Mouse (Mus musculus): Measurements from ENCODE around the gene Sept9. TPM values are rescaled to one million over a fixed set of nuclear protein-coding genes. Genes with fewer than 3 reads are reported as not detected.

Sept9 gene
- total RNA-seq, 2 experiments from 2014 or later = 61.0 to 84.7 TPM

DNA sequence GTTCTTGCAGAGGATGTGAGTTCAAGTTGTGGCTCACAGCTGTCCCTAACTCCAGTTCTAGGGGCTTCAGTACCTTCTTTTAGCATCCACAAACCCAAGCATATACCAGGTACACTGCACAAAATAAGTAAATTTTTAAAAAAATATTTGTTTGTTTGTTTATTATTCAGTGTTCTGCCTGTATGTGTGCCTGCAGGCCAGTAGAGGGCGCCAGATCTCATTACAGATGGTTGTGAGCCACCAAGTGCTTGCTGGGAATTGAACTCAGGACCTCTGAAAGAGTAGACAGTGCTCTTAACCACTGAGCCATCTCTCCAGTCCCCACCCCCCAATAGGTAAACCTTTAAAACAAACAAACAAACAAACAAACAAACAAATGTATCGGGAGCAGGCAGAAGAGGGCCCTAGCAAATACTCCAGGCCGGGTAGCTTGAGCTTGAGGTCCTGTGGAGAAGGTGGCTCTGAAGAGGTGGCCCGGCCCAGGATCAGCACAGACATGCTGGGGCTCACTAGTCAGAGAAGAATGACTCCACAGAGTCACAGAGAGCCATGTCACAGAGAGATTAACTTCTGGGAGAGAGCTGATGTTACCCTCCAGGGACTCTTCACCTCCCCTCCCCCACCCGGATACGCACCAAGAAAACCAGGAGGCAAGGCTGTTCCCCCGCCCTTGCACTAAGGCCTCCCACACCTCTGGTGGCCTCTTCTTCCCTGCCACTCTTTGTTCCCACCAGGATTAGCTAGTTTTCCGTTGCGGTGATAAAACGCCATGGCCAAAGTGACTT lies 202.3 kb downstream of the Sept9 start:
- no peak for DNase-seq (ENCODE audit: low spot score in 2 of 2)
- intact Hi-C loops (cut with DNase I) = no loop called here

- DNase-seq (ENCODE audit: low spot score in 2 of 2) = no peak
- intact Hi-C loops (cut with DNase I) = no loop called here
Measured at GRCm38 (mm10) chr11:117402550-117402949, 203.1 kb downstream of the Sept9 start.

DNA sequence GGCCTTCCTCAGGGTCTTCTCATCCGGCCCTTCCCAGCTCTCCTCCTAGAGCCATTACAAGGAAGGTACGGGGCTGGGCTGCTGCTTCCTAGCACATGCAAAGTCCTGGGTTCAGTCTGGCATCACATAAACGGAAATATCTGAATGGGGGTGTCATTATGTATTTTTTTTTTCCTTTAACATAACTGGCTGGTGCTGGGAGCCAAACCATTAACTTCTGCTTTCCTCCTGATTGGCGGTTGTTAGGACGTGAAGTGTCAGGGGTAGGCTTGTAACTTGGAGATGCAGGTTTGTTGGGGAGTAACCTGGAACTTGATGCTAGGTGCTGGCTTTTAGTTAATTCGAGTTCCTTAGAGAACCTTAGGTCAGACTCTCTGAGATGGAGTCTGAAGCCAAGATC lies 203.6 kb downstream of the Sept9 start:
- no peak for DNase-seq (ENCODE audit: low spot score in 2 of 2)
- intact Hi-C loops (cut with DNase I) = no loop called here

DNA sequence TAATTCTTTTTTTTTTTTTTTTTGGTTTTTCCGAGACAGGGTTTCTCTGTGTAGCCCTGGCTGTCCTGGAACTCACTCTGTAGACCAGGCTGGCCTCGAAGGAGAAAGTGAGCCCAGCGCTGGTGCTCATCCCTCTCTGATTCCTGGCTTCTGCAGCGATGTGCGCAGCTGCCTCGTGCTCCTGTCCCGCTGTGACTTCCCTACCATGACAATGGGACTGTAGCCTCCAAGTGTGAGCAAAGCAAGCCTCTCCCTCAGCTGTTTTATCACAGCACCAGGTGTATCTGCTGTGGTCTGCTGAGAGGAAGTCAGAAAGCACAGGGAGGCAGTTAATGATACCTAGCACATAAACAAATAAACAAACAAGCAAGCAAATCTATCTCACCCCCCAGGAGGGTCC lies 204.3 kb downstream of the Sept9 start:
- intact Hi-C loops (cut with DNase I) = no loop called here

GRCm38 (mm10) chr11:117406711-117407110 lies 207.2 kb downstream of the Sept9 start:
- intact Hi-C loops (cut with DNase I) = loop anchor here (5.0 kb wide), 1 partner anchor 246 kb away; the partner anchor contains the start of gene Tnrc6c
- no peak for DNase-seq (ENCODE audit: low spot score in 2 of 2)

More for the DNA sequence above, 204.3 kb downstream of the Sept9 start:
- DNase-seq (ENCODE audit: low spot score in 2 of 2) = no peak

- intact Hi-C loops (cut with DNase I) = loop anchor here (5.0 kb wide), 1 partner anchor 245 kb away; the partner anchor contains the start of gene Tnrc6c
- DNase-seq (ENCODE audit: low spot score in 2 of 2) = no peak
Measured at GRCm38 (mm10) chr11:117407196-117407595, 207.7 kb downstream of the Sept9 start.

DNA sequence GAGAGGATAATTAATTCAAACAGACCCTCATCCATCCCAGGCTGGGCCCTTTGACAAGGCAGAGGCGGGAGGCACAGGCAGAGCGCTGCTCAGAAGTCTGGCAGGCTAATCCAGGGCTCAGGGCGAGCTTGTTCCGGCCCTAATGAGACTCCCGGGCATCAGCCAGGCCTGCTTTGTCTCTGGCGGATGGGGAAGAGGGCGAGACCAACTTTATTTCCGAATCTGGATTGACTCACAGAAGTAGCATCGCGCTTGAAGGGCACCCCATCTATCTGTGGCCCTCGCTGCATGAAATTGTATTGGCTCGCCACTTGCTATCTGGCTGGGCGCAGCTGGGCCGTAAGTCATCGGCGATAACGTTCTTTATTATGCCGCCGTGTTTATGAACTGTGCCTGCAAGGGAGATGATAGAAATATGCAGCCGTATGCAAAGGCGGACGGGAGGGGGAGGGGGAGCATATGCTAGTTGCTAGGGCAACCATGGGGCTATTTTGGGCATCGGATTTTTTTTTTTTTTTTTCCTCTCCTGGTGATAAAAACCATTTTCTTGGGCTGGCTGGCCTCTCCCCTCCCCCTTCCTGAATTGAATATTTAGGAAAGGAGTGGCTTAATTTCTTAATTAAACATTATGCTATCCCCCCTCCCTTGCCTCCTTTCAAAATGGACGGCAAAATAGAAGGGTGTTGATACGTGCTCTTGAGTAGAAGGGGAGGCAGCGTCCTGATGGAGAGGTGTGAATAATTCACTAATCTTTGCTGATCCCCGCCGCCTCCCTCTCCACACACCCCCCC lies 208.4 kb downstream of the Sept9 start:
- DNase-seq (ENCODE audit: low spot score in 2 of 2) = peak; percentile 81 to 89
- intact Hi-C loops (cut with DNase I) = loop anchor here (2.0 to 5.0 kb wide), 2 partner anchors 75 to 244 kb away; partner anchors contain the start of gene Tnrc6c

GRCm38 (mm10) chr11:117408442-117409031 lies 209.1 kb downstream of the Sept9 start:
- intact Hi-C loops (cut with DNase I) = loop anchor here (2.0 to 5.0 kb wide), 2 partner anchors 74 to 244 kb away; partner anchors contain the start of gene Tnrc6c
- peak in 1 of 2 experiments; percentile 25 for DNase-seq (ENCODE audit: low spot score in 2 of 2)

DNA sequence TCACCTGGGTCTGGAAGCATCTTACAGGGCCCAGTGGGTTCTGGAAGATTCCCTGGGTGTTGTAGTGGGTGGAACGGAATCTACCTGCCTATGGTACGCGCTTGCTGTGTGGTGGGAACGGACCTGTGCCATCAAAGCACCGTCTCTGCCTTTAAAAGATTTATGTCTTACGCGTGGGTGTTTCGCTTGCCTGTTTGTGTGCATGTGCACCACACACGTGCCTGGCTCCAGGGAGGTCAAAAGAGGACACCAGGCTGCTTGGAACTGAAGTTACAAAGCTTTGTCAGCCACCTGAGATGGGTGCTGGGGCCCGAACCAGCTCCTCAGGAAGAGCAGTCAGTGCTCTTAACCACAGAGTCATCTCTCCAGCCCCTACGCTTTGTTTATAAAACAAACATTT lies 209.9 kb downstream of the Sept9 start:
- peak in 1 of 2 experiments; percentile 57 for DNase-seq (ENCODE audit: low spot score in 2 of 2)
- intact Hi-C loops (cut with DNase I) = loop anchor here (2.0 to 5.0 kb wide), 2 partner anchors 73 to 243 kb away; partner anchors contain the start of gene Tnrc6c

DNA sequence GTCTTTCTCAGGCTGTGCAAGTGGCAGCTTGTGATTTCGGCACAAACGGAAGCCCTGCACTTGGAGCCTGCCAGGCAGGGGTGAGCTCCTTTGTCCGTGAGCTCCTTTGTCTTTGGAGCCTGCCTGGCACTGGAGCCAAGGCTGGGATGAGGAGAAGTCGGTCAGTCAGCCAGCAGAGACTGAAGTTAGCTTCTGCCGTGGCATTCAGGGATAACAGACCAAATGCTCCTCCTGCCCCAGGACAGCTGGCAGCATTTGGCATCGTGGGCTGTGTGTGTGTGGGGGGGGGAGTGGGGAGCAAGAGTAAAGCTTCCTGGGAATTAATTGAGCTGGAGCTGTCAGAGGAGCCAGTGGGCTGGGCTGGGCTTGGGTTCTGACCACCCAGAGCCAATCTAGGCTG lies 210.6 kb downstream of the Sept9 start:
- peak; percentile 23 to 49 for DNase-seq (ENCODE audit: low spot score in 2 of 2)
- intact Hi-C loops (cut with DNase I) = no loop called here

- no peak for DNase-seq (ENCODE audit: low spot score in 2 of 2)
- intact Hi-C loops (cut with DNase I) = no loop called here
Measured at GRCm38 (mm10) chr11:117411663-117412062, 212.2 kb downstream of the Sept9 start.

Other genes starting within 250 kb of the Sept9 start
- gene Sec14l1, start 84.5 kb upstream of the Sept9 start, total RNA-seq (2021) = 100 to 1,000 TPM; 174 to 208 TPM

All from left cerebral cortex, postnatal 25 days (tissue).